Mouse (Mus musculus) neutrophil, adult 65 days (primary cell): ENCODE measurements around the gene Impdh2. TPM values are rescaled to one million over a fixed set of nuclear protein-coding genes. Genes with fewer than 3 reads are reported as not detected.

ENCODE experiments used
- total RNA-seq: library from RNA; stranded (reverse); gene quantifications from 2 replicates; pipeline ENCODE4 v1.2.4, GENCODE M21; 2023

Impdh2 gene
- total RNA-seq = 71.0 and 72.2 TPM in 2 replicates

GRCm38 (mm10) chr9:108560227-108560841, at the start of gene Impdh2:
Gene Impdh2 (plus strand): TSS chr9:108560286.

GRCm38 (mm10) chr9:108516380-108517251, 43.5 kb upstream of the Impdh2 start, which contains the start of gene Qrich1:
Gene Qrich1 (plus strand): TSS chr9:108516806.

GRCm38 (mm10) chr9:108566815-108567776, 7.0 kb downstream of the Impdh2 start, which contains the start of gene Ndufaf3:
Gene Ndufaf3 (minus strand): TSS chr9:108567434.

GRCm38 (mm10) chr9:108569381-108570206, 9.5 kb downstream of the Impdh2 start, which contains the start of gene Dalrd3:
Gene Dalrd3 (plus strand): TSS chr9:108569886.

GRCm38 (mm10) chr9:108578545-108579343, 18.7 kb downstream of the Impdh2 start, which contains the start of gene Wdr6:
Gene Wdr6 (minus strand): TSS chr9:108578739.

GRCm38 (mm10) chr9:108596998-108597764, 37.1 kb downstream of the Impdh2 start, which contains the start of gene P4htm:
Gene P4htm (minus strand): TSS chr9:108597667.

Other genes starting within 250 kb of the Impdh2 start
- 1,218 and 1,262 TPM in 2 replicates for gene Gpx1, start 221.4 kb upstream of the Impdh2 start, total RNA-seq
- gene Usp4, start 212.4 kb upstream of the Impdh2 start, total RNA-seq = 127 and 168 TPM in 2 replicates
- 1.1 and 1.5 TPM in 2 replicates for gene 1700102P08Rik, start 167.5 kb upstream of the Impdh2 start, total RNA-seq
- not detected in 2 replicates for gene Ccdc36, start 131.8 kb upstream of the Impdh2 start, total RNA-seq
- gene BC048562, start 123.8 kb upstream of the Impdh2 start, total RNA-seq = not detected in 2 replicates
- 9.9 and 10.5 TPM in 2 replicates for gene Ccdc71, start 99.8 kb upstream of the Impdh2 start, total RNA-seq
- gene Klhdc8b, start 98.7 kb upstream of the Impdh2 start, total RNA-seq = 0.59 and 1.6 TPM in 2 replicates
- gene Lamb2, start 80.5 kb upstream of the Impdh2 start, total RNA-seq = 0.44 and 0.79 TPM in 2 replicates
- gene Usp19, start 69.7 kb upstream of the Impdh2 start, total RNA-seq = 228 and 301 TPM in 2 replicates
- 107 and 121 TPM in 2 replicates for gene Qars, start 52.6 kb upstream of the Impdh2 start, total RNA-seq
- gene Qrich1, start 43.5 kb upstream of the Impdh2 start, total RNA-seq = 116 and 150 TPM in 2 replicates
- gene Ndufaf3, start 7.1 kb downstream of the Impdh2 start, total RNA-seq = 21.4 and 26.7 TPM in 2 replicates
- 23.0 and 31.6 TPM in 2 replicates for gene Dalrd3, start 9.6 kb downstream of the Impdh2 start, total RNA-seq
- 2.0 and 3.8 TPM in 2 replicates for gene Wdr6, start 18.5 kb downstream of the Impdh2 start, total RNA-seq
- 0.43 and 0.66 TPM in 2 replicates for gene P4htm, start 37.4 kb downstream of the Impdh2 start, total RNA-seq
- gene Arih2, start 89.1 kb downstream of the Impdh2 start, total RNA-seq = 164 and 261 TPM in 2 replicates
- gene Slc25a20, start 101.8 kb downstream of the Impdh2 start, total RNA-seq = 26.1 and 28.4 TPM in 2 replicates
- 10.8 and 13.2 TPM in 2 replicates for gene Prkar2a, start 129.0 kb downstream of the Impdh2 start, total RNA-seq
- gene Ip6k2, start 223.5 kb downstream of the Impdh2 start, total RNA-seq = 41.5 and 54.6 TPM in 2 replicates
- gene Nckipsd, start 248.1 kb downstream of the Impdh2 start, total RNA-seq = 6.0 and 8.7 TPM in 2 replicates